Mouse (Mus musculus): Measurements from ENCODE around the gene Mmd2. TPM values are rescaled to one million over a fixed set of nuclear protein-coding genes. Genes with fewer than 3 reads are reported as not detected.

The Mmd2 gene
- total RNA-seq, 4 experiments from 2014 or later: 0.40 TPM; not detected in 3

- no peak for DNase-seq (ENCODE audit: low spot score in 2 of 2)
These were observed 357 bp upstream of the Mmd2 start for GRCm38 (mm10) chr5:142608989-142609325.

- DNase-seq (ENCODE audit: low spot score in 2 of 2): no peak
These were observed 3.3 kb downstream of the Mmd2 start for GRCm38 (mm10) chr5:142605288-142605687.

- no peak for DNase-seq (ENCODE audit: low spot score in 2 of 2)
These were observed 4.2 kb downstream of the Mmd2 start for GRCm38 (mm10) chr5:142604379-142604778.

- no peak for DNase-seq (ENCODE audit: low spot score in 2 of 2)
These were observed 10.8 kb downstream of the Mmd2 start for GRCm38 (mm10) chr5:142597648-142598390.

GRCm38 (mm10) chr5:142596723-142597122 is 11.9 kb downstream of the Mmd2 start:
- DNase-seq (ENCODE audit: low spot score in 2 of 2): no peak

GRCm38 (mm10) chr5:142595698-142596097 is 12.9 kb downstream of the Mmd2 start:
- DNase-seq (ENCODE audit: low spot score in 2 of 2): no peak

- DNase-seq (ENCODE audit: low spot score in 2 of 2): no peak
These were observed 17.5 kb downstream of the Mmd2 start for GRCm38 (mm10) chr5:142590953-142591616.

- no peak for DNase-seq (ENCODE audit: low spot score in 2 of 2)
These were observed 24.9 kb downstream of the Mmd2 start for GRCm38 (mm10) chr5:142583616-142584126.

- peak in 1 of 2 experiments; percentile 6 for DNase-seq (ENCODE audit: low spot score in 2 of 2)
These were observed 27.1 kb downstream of the Mmd2 start for GRCm38 (mm10) chr5:142581517-142581916.

GRCm38 (mm10) chr5:142578192-142578591 is 30.4 kb downstream of the Mmd2 start:
- no peak for DNase-seq (ENCODE audit: low spot score in 2 of 2)

GRCm38 (mm10) chr5:142576832-142577231 is 31.8 kb downstream of the Mmd2 start:
- no peak for DNase-seq (ENCODE audit: low spot score in 2 of 2)

- DNase-seq (ENCODE audit: low spot score in 2 of 2): no peak
These were observed 34.1 kb downstream of the Mmd2 start for GRCm38 (mm10) chr5:142574323-142575057.

GRCm38 (mm10) chr5:142564606-142565005 is 44.0 kb downstream of the Mmd2 start:
- no peak for DNase-seq (ENCODE audit: low spot score in 2 of 2)

GRCm38 (mm10) chr5:142560261-142560660 is 48.3 kb downstream of the Mmd2 start:
- DNase-seq (ENCODE audit: low spot score in 2 of 2): no peak

GRCm38 (mm10) chr5:142557397-142558067 is 51.1 kb downstream of the Mmd2 start:
- peak; percentile 55 to 60 for DNase-seq (ENCODE audit: low spot score in 2 of 2)

GRCm38 (mm10) chr5:142556721-142557120 is 51.9 kb downstream of the Mmd2 start:
- no peak for DNase-seq (ENCODE audit: low spot score in 2 of 2)

- DNase-seq (ENCODE audit: low spot score in 2 of 2): no peak
These were observed 52.7 kb downstream of the Mmd2 start for GRCm38 (mm10) chr5:142555866-142556265.

- peak; percentile 98 for DNase-seq (ENCODE audit: low spot score in 2 of 2)
These were observed 57.6 kb downstream of the Mmd2 start, which contains the start of gene Radil for GRCm38 (mm10) chr5:142550706-142551652. TSS of gene Radil (minus strand) at chr5:142551098.

- peak; percentile 27 to 32 for DNase-seq (ENCODE audit: low spot score in 2 of 2)
These were observed 58.5 kb downstream of the Mmd2 start for GRCm38 (mm10) chr5:142549961-142550705.

GRCm38 (mm10) chr5:142549441-142549840 is 59.2 kb downstream of the Mmd2 start:
- DNase-seq (ENCODE audit: low spot score in 2 of 2): no peak
